Mouse (Mus musculus): ENCODE data around the gene Ccdc88b.

GRCm38 (mm10) chr19:6861451-6861850 lies 3.4 kb upstream of the Ccdc88b start:
- TF ChIP-seq CTCF (IDR thresholded peaks at IDR 0.05; ENCODE audit: borderline replicate concordance, insufficient read depth, low read depth, low read length): no peak
- no peak for TF ChIP-seq POLR2A (IDR thresholded peaks at IDR 0.05; ENCODE audit: borderline replicate concordance, insufficient read depth, low read length)
